In the genomic region with DNA sequence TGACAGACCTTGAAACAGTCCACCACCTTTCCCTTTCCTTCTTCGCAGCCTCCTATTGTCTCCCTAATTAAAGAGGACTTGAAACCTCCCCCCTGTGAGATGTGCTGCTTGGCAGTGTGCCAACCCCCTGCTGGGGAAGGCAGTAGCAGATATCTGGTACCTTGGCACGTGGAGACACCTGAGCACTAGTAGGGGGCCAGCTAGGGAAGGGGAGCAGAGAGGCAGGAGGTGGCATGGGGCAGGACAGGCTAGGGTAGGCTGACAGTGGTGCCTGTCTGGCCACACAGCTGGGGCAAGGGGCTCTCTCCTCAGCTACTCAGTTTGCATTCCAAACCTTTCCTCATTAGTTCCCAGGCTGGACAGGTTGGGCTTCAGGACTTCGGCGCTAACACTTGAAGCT, we compare ENCODE assay signal across 33 mouse cellular contexts. TPM values are rescaled to one million over a fixed set of nuclear protein-coding genes. Genes with fewer than 3 reads are reported as not detected.
A peak's percentile ranks its signal among the peaks of the same experiment; 100 is the strongest.
DNase-seq lines count a peak whose midpoint lies in the region; ATAC-seq and TF ChIP-seq lines count a peak whose summit lies in the region.
"Had no signal": no experiment of that assay in that cellular context is flagged by ENCODE, and none has a peak within 500 bp of the region (broad histone marks: within the 10 kb centered on the region; RNA-seq: fewer than 3 reads in every experiment).

No protein-coding gene starts in this region.

- no peaks in the 10 kb centered on the region for H3K36me3 ChIP-seq in forebrain, embryonic 13.5 days (ENCODE audit: poor library complexity, severe bottlenecking)
- no peaks in the 10 kb centered on the region for H3K36me3 ChIP-seq in forebrain, embryonic 14.5 days (ENCODE audit: control insufficient read depth, insufficient read depth, low read length)
- H3K36me3 ChIP-seq: intestine, embryonic 15.5 days; midbrain, embryonic 12.5 days had no signal

- no peaks in the 10 kb centered on the region for H3K27me3 ChIP-seq in forebrain, embryonic 13.5 days
- H3K27me3 ChIP-seq in forebrain, embryonic 14.5 days (replicated peaks; ENCODE audit: control insufficient read depth, insufficient read depth, low read length), result no peaks in the 10 kb centered on the region
- H3K27me3 ChIP-seq: intestine, embryonic 15.5 days; midbrain, embryonic 12.5 days had no signal

- no peak overlapping the region for H3K9ac ChIP-seq in forebrain, embryonic 13.5 days
- no peak overlapping the region for H3K9ac ChIP-seq in forebrain, embryonic 14.5 days (ENCODE audit: low read length)
- H3K9ac ChIP-seq: intestine, embryonic 15.5 days; liver, embryonic 14.5 days; midbrain, embryonic 12.5 days had no signal

- H3K9me3 ChIP-seq in forebrain, embryonic 13.5 days (replicated peaks), result no peaks in the 10 kb centered on the region
- no peaks in the 10 kb centered on the region for H3K9me3 ChIP-seq in forebrain, embryonic 14.5 days (replicated peaks; ENCODE audit: control insufficient read depth, low read length)
- H3K9me3 ChIP-seq: intestine, embryonic 15.5 days; midbrain, embryonic 12.5 days had no signal

- no peak overlapping the region for H3K4me2 ChIP-seq in forebrain, embryonic 13.5 days
- H3K4me2 ChIP-seq in forebrain, embryonic 14.5 days (ENCODE audit: low read length), result no peak overlapping the region
- H3K4me2 ChIP-seq: heart, embryonic 11.5 days; intestine, embryonic 15.5 days; midbrain, embryonic 12.5 days had no signal

- H3K4me3 ChIP-seq in forebrain, embryonic 13.5 days, result no peak overlapping the region
- no peak overlapping the region for H3K4me3 ChIP-seq in forebrain, embryonic 14.5 days (ENCODE audit: low read depth, low read length)
- no peak overlapping the region for H3K4me3 ChIP-seq in layer of hippocampus, adult 2 months
- H3K4me3 ChIP-seq: intestine, embryonic 15.5 days; midbrain, embryonic 12.5 days had no signal

- no peak for TF ChIP-seq CTCF in layer of hippocampus, adult 2 months (conservative IDR thresholded peaks at IDR 0.05)

- WGBS in forebrain, embryonic 13.5 days, result 60% methylated on average over 4 of the region's 4 CpGs
- 54% methylated on average over 4 of the region's 4 CpGs for WGBS in forebrain, embryonic 14.5 days

- DNase-seq in forebrain, embryonic 14.5 days (ENCODE audit: low spot score), result no peak
- no peak for DNase-seq in layer of hippocampus, adult 2 months (ENCODE audit: low spot score in 2 of 2)
- no peak for DNase-seq in layer of hippocampus, adult 18-20 months (ENCODE audit: low spot score in 2 of 2)
- peak; percentile 32 for DNase-seq in retina, postnatal 1 day
- DNase-seq in retina, embryonic 14.5 days (ENCODE audit: low spot score), result no peak
- no peak for DNase-seq in thymus, postnatal 25 days
- DNase-seq: adrenal gland, adult 2 months; adrenal gland, postnatal 36 days; cerebellum, adult 9-10 months; embryo, embryonic 11 days; gastrocnemius, postnatal 25 days; heart, adult 11 months; heart, postnatal 4 days; kidney, adult 2 months; kidney, postnatal 36 days; layer of hippocampus, postnatal 36 days; liver; lung, adult 2 months; right cerebral cortex, postnatal 4 days; thymus, adult 18-20 months; thymus, postnatal 36 days had no signal

- peak; percentile 41; the same call in 1 of the 2 replicates for ATAC-seq in forebrain, embryonic 13.5 days
- no peak for ATAC-seq in forebrain, embryonic 14.5 days
- ATAC-seq: activated CD4-positive, CD25-positive, alpha-beta regulatory T cell, adult 4 months; CD4-positive, CD25-positive, alpha-beta regulatory T cell, adult 4 months; forebrain, embryonic 16.5 days; hindbrain, embryonic 16.5 days; intestine, embryonic 15.5 days had no signal

- peaks cover 20% of the 10 kb centered on the region for H3K4me1 ChIP-seq in forebrain, embryonic 13.5 days
- peaks cover 3% of the 10 kb centered on the region; the same call in 1 of the 2 replicates for H3K4me1 ChIP-seq in forebrain, embryonic 14.5 days (ENCODE audit: control insufficient read depth, insufficient read depth, low read length)
- H3K4me1 ChIP-seq: intestine, embryonic 15.5 days had no signal

- H3K27ac ChIP-seq in forebrain, embryonic 13.5 days, result 0 out of 2 replicates have a peak overlapping the region, but pooled peaks have one; percentile 16
- no peak overlapping the region for H3K27ac ChIP-seq in forebrain, embryonic 14.5 days (ENCODE audit: low read depth, low read length)
- H3K27ac ChIP-seq in layer of hippocampus, adult 2 months, result peak overlapping the region; percentile 23; the same call in 1 of the 2 replicates
- H3K27ac ChIP-seq: intestine, embryonic 15.5 days; liver, embryonic 14.5 days; midbrain, embryonic 12.5 days; stomach, postnatal 0 days had no signal

RNA-seq across cellular contexts. Expression of a gene that starts 29.0 kb away (rescaled TPM):
- 22.2 and 25.6 TPM in 2 replicates for polyA plus RNA-seq in forebrain, embryonic 13.5 days (2015; fragmentation: Nextera tagmentation; extraction: Ambion mirVana)
- polyA plus RNA-seq in forebrain, embryonic 14.5 days (2014; fragmentation: Nextera tagmentation; extraction: Ambion mirVana), result 25.2 and 35.3 TPM in 2 replicates
- total RNA-seq in layer of hippocampus, adult 2 months (2021), result 100 to 1,000 TPM; 218 to 236 TPM
- total RNA-seq in layer of hippocampus, adult 18-20 months (2021), result 100 to 1,000 TPM; 213 to 214 TPM
- total RNA-seq: megakaryocyte progenitor cell, adult 5-6 weeks; neutrophil, adult 5-6 weeks had no signal
- polyA plus RNA-seq: activated CD4-positive, CD25-positive, alpha-beta regulatory T cell, adult 4 months; CD4-positive, CD25-positive, alpha-beta regulatory T cell, adult 4 months had no signal
